Mouse (Mus musculus) B cell, adult 2 months (primary cell): ENCODE data around the gene Acot6.

Experiments
- DNase-seq, 2 experiments: peaks; one replicate each; pipeline ENCODE4 v3.0.0; 2022

Gene Acot6

GRCm38 (mm10) chr12:84107692-84108091, 7.2 kb downstream of the Acot6 start:
- peak; percentile 32 to 46 for DNase-seq

GRCm38 (mm10) chr12:84109924-84110323, 9.5 kb downstream of the Acot6 start:
- DNase-seq, result no peak

- peak; percentile 13 to 16 for DNase-seq
These were observed 10.4 kb downstream of the Acot6 start for GRCm38 (mm10) chr12:84110814-84111213.

GRCm38 (mm10) chr12:84113676-84114075, 13.2 kb downstream of the Acot6 start:
- no peak for DNase-seq

GRCm38 (mm10) chr12:84114153-84114994, 13.9 kb downstream of the Acot6 start, which contains the start of gene Dnal1:
Gene Dnal1, plus strand, starts transcription at chr12:84114366.
- DNase-seq, result peak; percentile 79 to 81

- no peak for DNase-seq
These were observed 19.1 kb downstream of the Acot6 start for GRCm38 (mm10) chr12:84119584-84119983.

GRCm38 (mm10) chr12:84125892-84126291, 25.4 kb downstream of the Acot6 start:
- DNase-seq, result no peak

- DNase-seq, result no peak
These were observed 26.4 kb downstream of the Acot6 start for GRCm38 (mm10) chr12:84126899-84127298.

- no peak for DNase-seq
These were observed 28.1 kb downstream of the Acot6 start for GRCm38 (mm10) chr12:84128576-84128975.

GRCm38 (mm10) chr12:84129931-84130330, 29.5 kb downstream of the Acot6 start:
- DNase-seq, result no peak

GRCm38 (mm10) chr12:84132265-84132664, 31.8 kb downstream of the Acot6 start:
- peak; percentile 56 to 57 for DNase-seq

GRCm38 (mm10) chr12:84137131-84137530, 36.7 kb downstream of the Acot6 start:
- no peak for DNase-seq

- no peak for DNase-seq
These were observed 39.7 kb downstream of the Acot6 start for GRCm38 (mm10) chr12:84140135-84140534.

GRCm38 (mm10) chr12:84141271-84141670, 40.8 kb downstream of the Acot6 start:
- DNase-seq, result no peak

- DNase-seq, result no peak
These were observed 42.0 kb downstream of the Acot6 start for GRCm38 (mm10) chr12:84142281-84143050.

- DNase-seq, result peak; percentile 68
These were observed 47.6 kb downstream of the Acot6 start, which contains the start of gene Pnma1 for GRCm38 (mm10) chr12:84147954-84148621. Gene Pnma1, minus strand, starts transcription at chr12:84148489.

- no peak for DNase-seq
These were observed 48.2 kb downstream of the Acot6 start for GRCm38 (mm10) chr12:84148622-84149012.

- DNase-seq, result no peak
These were observed 49.5 kb downstream of the Acot6 start for GRCm38 (mm10) chr12:84149971-84150370.

- no peak for DNase-seq
These were observed 50.5 kb downstream of the Acot6 start for GRCm38 (mm10) chr12:84150976-84151375.

- no peak for DNase-seq
These were observed 51.5 kb downstream of the Acot6 start for GRCm38 (mm10) chr12:84151911-84152310.

GRCm38 (mm10) chr12:84152352-84153190, 52.1 kb downstream of the Acot6 start:
- no peak for DNase-seq

- no peak for DNase-seq
These were observed 53.0 kb downstream of the Acot6 start for GRCm38 (mm10) chr12:84153414-84153813.
